Mouse (Mus musculus) stomach, postnatal 0 days (tissue): Measurements from ENCODE around the gene Phactr1. TPM values are rescaled to one million over a fixed set of nuclear protein-coding genes. Genes with fewer than 3 reads are reported as not detected.

Experiments used
- ATAC-seq: fragments of 200-750 bp; cut with Nextera tagmentation; 2 replicates; pipeline ENCODE4 v1.8.0; 2017; ENCODE audit not compliant: low FRiP score, low TSS enrichment
- DNase-seq: peaks from one replicate; pipeline ENCODE4 v3.0.0-alpha.2; 2016; ENCODE audit warnings: low spot score
- H3K27ac ChIP-seq: fragments of 300-500 bp; sonication (generic); replicated peaks from 2 replicates; pipeline ENCODE4 v1.5.1; 2014; ENCODE audit warnings: mild to moderate bottlenecking, control low read depth
- H3K27me3 ChIP-seq: fragments of 300-500 bp; sonication (generic); 2 replicates; pipeline ENCODE4 v1.6.1; 2014; ENCODE audit warnings: low read length; ENCODE audit not compliant: control insufficient read depth, insufficient read depth
- H3K36me3 ChIP-seq: fragments of 300-500 bp; sonication (generic); 2 replicates; pipeline ENCODE4 v1.6.1; 2014; ENCODE audit warnings: low read length, mixed read lengths; ENCODE audit not compliant: control insufficient read depth, insufficient read depth
- H3K4me1 ChIP-seq: fragments of 300-500 bp; sonication (generic); replicated peaks from 2 replicates; pipeline ENCODE4 v1.6.1; 2014; ENCODE audit warnings: antibody characterized with exemption; ENCODE audit not compliant: control insufficient read depth, insufficient read depth
- H3K4me2 ChIP-seq: fragments of 300-500 bp; sonication (generic); replicated peaks from 2 replicates; pipeline ENCODE4 v1.6.1; 2014; ENCODE audit warnings: low read depth, mild to moderate bottlenecking, control low read depth, moderate library complexity
- H3K4me3 ChIP-seq: fragments of 300-500 bp; sonication (generic); 2 replicates; pipeline ENCODE4 v1.5.1; 2014; ENCODE audit warnings: low read depth, low read length, control low read depth
- H3K9ac ChIP-seq: fragments of 300-500 bp; sonication (generic); 2 replicates; pipeline ENCODE4 v1.6.1; 2014; ENCODE audit warnings: mild to moderate bottlenecking, low read length, control low read depth, mixed read lengths
- H3K9me3 ChIP-seq: fragments of 300-500 bp; sonication (generic); 2 replicates; pipeline ENCODE4 v1.6.1; 2016; ENCODE audit warnings: low read length; ENCODE audit not compliant: control insufficient read depth
- CTCF ChIP-seq: IDR thresholded peaks from 2 replicates; pipeline ENCODE4 v1.5.1; 2016; ENCODE audit warnings: antibody characterized with exemption, low read depth, mild to moderate bottlenecking, moderate library complexity
- EP300 ChIP-seq: optimal IDR thresholded peaks from 2 replicates; pipeline ENCODE3; 2016; ENCODE audit warnings: antibody characterized with exemption
- WGBS: fragments of 180-500 bp; shearing (Covaris S2); extraction: QIAGEN DNeasy Blood & Tissue Kit; methylation state at CpG from one replicate; pipeline ENCODE4 v1.1.7; 2014; 5-methylcytosine and 5-hydroxymethylcytosine counted together
- polyA plus RNA-seq: library from polyadenylated mRNA; unstranded; fragments of >200 nt; fragmentation: Nextera tagmentation; extraction: Ambion mirVana; gene quantifications from 2 replicates; pipeline ENCODE4 v1.2.1, GENCODE M21; 2015

The Phactr1 gene
- polyA plus RNA-seq, 1 experiment from 2014 or later = 5.6 TPM

DNA sequence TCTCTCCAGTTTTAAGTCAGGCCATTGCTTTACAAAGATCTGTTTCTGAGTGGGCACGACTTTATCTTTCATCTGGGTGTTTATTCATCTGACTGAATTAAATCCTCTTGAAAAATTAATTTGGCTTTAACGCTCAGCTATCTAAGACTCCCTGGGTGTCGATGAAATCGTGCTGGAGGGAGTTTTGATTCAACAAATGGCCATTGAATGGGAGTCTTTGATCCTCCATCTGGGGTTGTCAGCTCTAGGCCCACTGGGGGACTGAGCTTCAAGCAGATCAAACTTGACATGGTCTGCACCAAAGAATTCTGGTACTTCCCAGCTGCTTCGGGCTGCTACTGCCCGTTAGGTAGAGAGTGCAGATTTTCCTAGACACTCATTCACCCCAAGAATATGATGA lies 374.7 kb downstream of the Phactr1 start:
- H3K36me3 ChIP-seq = no peaks in the 10 kb centered on the region
- ATAC-seq = no peak
- 54% methylated on average over 6 of the region's 6 CpGs for WGBS
- no peak overlapping the region for H3K27ac ChIP-seq
- H3K4me1 ChIP-seq = no peaks in the 10 kb centered on the region
- no peak overlapping the region for H3K4me3 ChIP-seq
- H3K4me2 ChIP-seq = no peak overlapping the region
- H3K9me3 ChIP-seq = no peaks in the 10 kb centered on the region
- DNase-seq = no peak
- H3K9ac ChIP-seq = no peak overlapping the region
- TF ChIP-seq EP300 (no peak), CTCF (no peak)
- H3K27me3 ChIP-seq = no peaks in the 10 kb centered on the region

DNA sequence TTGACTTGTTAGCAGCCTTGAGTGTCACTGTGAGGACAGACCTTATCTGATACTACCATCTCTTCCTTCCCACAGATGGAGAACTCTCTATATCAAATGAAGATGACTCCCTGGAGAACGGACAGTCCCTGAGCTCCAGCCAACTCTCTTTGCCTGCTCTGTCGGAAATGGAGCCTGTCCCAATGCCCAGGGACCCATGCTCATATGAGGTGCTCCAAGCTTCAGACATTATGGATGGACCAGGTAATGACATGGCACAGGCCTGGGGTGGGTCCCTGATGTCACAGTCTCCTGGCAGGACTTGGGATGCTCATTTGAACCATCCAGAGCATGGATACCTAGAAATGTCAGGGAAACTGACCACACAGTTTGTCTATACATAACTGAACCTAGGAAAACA lies 376.7 kb downstream of the Phactr1 start:
- H3K27me3 ChIP-seq = no peaks in the 10 kb centered on the region
- no peak overlapping the region for H3K9ac ChIP-seq
- no peak overlapping the region for H3K4me2 ChIP-seq
- H3K27ac ChIP-seq = no peak overlapping the region
- DNase-seq (no peak), ATAC-seq (no peak)
- H3K4me3 ChIP-seq = no peak overlapping the region
- no peaks in the 10 kb centered on the region for H3K9me3 ChIP-seq
- no peaks in the 10 kb centered on the region for H3K36me3 ChIP-seq
- TF ChIP-seq EP300 = no peak
- no peak for TF ChIP-seq CTCF
- no peaks in the 10 kb centered on the region for H3K4me1 ChIP-seq
- 90% methylated on average over 2 of the region's 2 CpGs for WGBS

DNA sequence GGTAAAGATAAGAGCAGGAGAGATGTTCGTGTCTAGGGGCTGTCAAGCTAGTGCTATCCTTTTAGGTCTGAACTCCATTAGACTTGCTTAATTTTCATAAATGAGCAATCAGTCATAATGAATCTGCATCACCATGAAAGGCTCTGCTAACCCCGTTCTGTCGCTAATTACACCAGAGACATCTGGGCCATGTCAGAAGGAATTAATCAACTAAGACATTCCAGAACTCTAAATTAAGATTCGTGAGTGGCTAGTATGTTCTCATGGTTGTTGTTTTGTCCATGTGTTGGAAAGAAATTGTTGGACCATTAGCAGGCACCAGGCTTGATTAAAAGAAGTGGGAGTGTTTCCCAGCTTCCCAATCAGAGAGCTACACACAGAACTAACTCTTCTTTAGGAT lies 382.9 kb downstream of the Phactr1 start:
- H3K27me3 ChIP-seq = no peaks in the 10 kb centered on the region
- no peak overlapping the region for H3K27ac ChIP-seq
- ATAC-seq = no peak
- 64% methylated on average over 4 of the region's 4 CpGs for WGBS
- no peak overlapping the region for H3K9ac ChIP-seq
- H3K4me2 ChIP-seq = no peak overlapping the region
- no peaks in the 10 kb centered on the region for H3K36me3 ChIP-seq
- no peak for DNase-seq
- no peaks in the 10 kb centered on the region for H3K9me3 ChIP-seq
- no peaks in the 10 kb centered on the region for H3K4me1 ChIP-seq
- no peak for TF ChIP-seq CTCF
- no peak for TF ChIP-seq EP300
- no peak overlapping the region for H3K4me3 ChIP-seq

DNA sequence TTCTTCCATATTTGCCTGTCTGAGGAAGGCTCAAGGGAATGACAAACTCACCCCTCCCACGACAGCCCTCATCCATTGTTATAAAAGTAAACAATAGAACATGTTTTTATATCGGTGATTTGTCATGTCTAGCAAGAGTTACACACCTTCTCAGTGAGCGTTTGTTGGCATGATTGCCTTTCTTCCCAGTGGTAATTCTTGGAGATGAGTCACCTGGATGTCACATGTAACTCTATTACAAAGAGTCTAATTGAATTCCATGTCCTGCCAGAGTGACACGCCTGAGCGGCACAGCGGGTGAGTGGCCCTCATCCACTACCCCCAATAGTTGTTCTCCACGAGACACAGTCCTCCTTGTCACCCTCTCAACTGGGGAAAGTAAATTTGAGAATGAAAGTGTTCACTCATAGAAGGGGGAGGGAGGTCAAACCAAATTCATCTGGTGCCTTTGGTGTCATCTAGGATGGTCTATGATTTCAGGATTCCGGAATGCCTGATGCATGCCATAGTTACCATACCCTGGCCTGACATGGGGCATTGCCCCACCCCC lies 388.4 kb downstream of the Phactr1 start:
- H3K27ac ChIP-seq = no peak overlapping the region
- no peaks in the 10 kb centered on the region for H3K27me3 ChIP-seq
- no peaks in the 10 kb centered on the region for H3K4me1 ChIP-seq
- no peaks in the 10 kb centered on the region for H3K36me3 ChIP-seq
- TF ChIP-seq EP300 (no peak), CTCF (no peak)
- ATAC-seq (no peak), DNase-seq (no peak)
- no peak overlapping the region for H3K4me3 ChIP-seq
- H3K4me2 ChIP-seq = no peak overlapping the region
- no peaks in the 10 kb centered on the region for H3K9me3 ChIP-seq
- no peak overlapping the region for H3K9ac ChIP-seq
- WGBS = 63% methylated on average over 8 of the region's 8 CpGs

DNA sequence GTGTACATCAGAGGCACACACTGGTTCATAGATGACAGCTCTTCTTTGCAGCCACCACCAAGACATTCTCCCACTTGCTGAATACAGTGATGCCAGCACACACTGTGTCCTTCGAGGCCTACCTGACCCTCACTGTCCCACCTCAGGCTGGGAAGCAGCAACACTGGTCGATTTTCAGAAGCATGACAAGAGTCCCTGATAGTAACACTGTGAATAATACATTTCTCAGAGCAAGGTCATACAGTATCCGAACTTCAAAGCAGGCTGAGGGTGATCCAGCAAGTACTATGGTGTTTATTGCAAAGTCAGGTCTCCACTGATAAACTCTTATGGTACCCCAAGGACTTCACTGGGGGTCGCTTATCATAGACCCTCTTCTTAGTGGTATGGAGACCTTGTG lies 390.1 kb downstream of the Phactr1 start:
- DNase-seq = no peak
- Histone ChIP-seq H3K4me1 (no peaks in the 10 kb centered on the region), H3K36me3 (no peaks in the 10 kb centered on the region), H3K4me3 (no peak overlapping the region), H3K27me3 (no peaks in the 10 kb centered on the region), H3K27ac (no peak overlapping the region), H3K4me2 (no peak overlapping the region), H3K9ac (no peak overlapping the region), H3K9me3 (no peaks in the 10 kb centered on the region)
- WGBS = 74% methylated on average over 4 of the region's 4 CpGs
- no peak for ATAC-seq
- TF ChIP-seq CTCF (no peak), EP300 (no peak)

DNA sequence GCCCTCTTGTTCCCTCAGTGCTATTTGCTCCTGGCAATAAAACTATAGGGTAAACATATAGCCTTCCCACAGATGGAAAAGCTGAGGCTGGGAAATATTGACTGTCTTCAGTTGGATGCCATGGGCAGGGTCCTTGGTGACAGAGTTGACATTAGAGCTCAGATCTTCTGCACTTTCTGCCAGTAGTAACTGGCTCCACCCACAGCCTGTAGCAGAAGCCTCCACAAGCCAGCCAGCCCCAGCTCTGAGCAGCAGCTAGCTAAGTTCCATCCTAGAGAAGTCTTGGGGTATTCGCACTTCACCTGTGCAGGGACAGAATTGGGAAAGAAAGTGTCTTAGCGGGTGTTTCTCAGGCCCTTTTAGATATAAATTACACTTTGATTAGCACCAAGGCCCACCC lies 390.5 kb downstream of the Phactr1 start:
- ATAC-seq (no peak), DNase-seq (no peak)
- Histone ChIP-seq H3K36me3 (no peaks in the 10 kb centered on the region), H3K9me3 (no peaks in the 10 kb centered on the region), H3K27me3 (no peaks in the 10 kb centered on the region), H3K4me3 (no peak overlapping the region), H3K4me2 (no peak overlapping the region), H3K27ac (no peak overlapping the region), H3K9ac (no peak overlapping the region), H3K4me1 (no peaks in the 10 kb centered on the region)
- WGBS = 79% methylated on average over 2 of the region's 2 CpGs
- no peak for TF ChIP-seq CTCF
- TF ChIP-seq EP300 = no peak
